Mouse (Mus musculus): Measurements from ENCODE around the gene Tmem14a. TPM values are rescaled to one million over a fixed set of nuclear protein-coding genes. Genes with fewer than 3 reads are reported as not detected.

The Tmem14a gene
- polyA plus RNA-seq, 1 experiment from 2014 or later: 15.2 TPM

- H3K27ac ChIP-seq (ENCODE audit: low read length): no peak overlapping the region
- no peaks in the 10 kb centered on the region for H3K36me3 ChIP-seq (ENCODE audit: control insufficient read depth, insufficient read depth, low read length)
- 80% methylated on average over 9 of the region's 9 CpGs for WGBS
- no peaks in the 10 kb centered on the region for H3K27me3 ChIP-seq (ENCODE audit: control insufficient read depth, insufficient read depth, low read length)
- no peaks in the 10 kb centered on the region for H3K4me1 ChIP-seq (ENCODE audit: control insufficient read depth, insufficient read depth, low read length)
- ATAC-seq (ENCODE audit: insufficient number of reproducible peaks, insufficient read depth, low FRiP score, low read depth): no peak
- no peak overlapping the region for H3K4me2 ChIP-seq (replicated peaks; ENCODE audit: low read depth, low read length)
- H3K9ac ChIP-seq (replicated peaks; ENCODE audit: low read depth, low read length): no peak overlapping the region
- H3K9me3 ChIP-seq (ENCODE audit: control insufficient read depth, low read depth, low read length): no peaks in the 10 kb centered on the region
- no peak overlapping the region for H3K4me3 ChIP-seq (ENCODE audit: low read depth, low read length)
These were observed 30.4 kb downstream of the Tmem14a start for GRCm38 (mm10) chr1:21248560-21249390.

- no peaks in the 10 kb centered on the region for H3K27me3 ChIP-seq (ENCODE audit: control insufficient read depth, insufficient read depth, low read length)
- WGBS: 76% methylated on average over 6 of the region's 6 CpGs
- no peak overlapping the region for H3K4me3 ChIP-seq (ENCODE audit: low read depth, low read length)
- H3K9me3 ChIP-seq (ENCODE audit: control insufficient read depth, low read depth, low read length): no peaks in the 10 kb centered on the region
- no peak overlapping the region for H3K4me2 ChIP-seq (replicated peaks; ENCODE audit: low read depth, low read length)
- H3K27ac ChIP-seq (ENCODE audit: low read length): no peak overlapping the region
- no peaks in the 10 kb centered on the region for H3K36me3 ChIP-seq (ENCODE audit: control insufficient read depth, insufficient read depth, low read length)
- no peak overlapping the region for H3K9ac ChIP-seq (replicated peaks; ENCODE audit: low read depth, low read length)
- no peaks in the 10 kb centered on the region for H3K4me1 ChIP-seq (ENCODE audit: control insufficient read depth, insufficient read depth, low read length)
- ATAC-seq (ENCODE audit: insufficient number of reproducible peaks, insufficient read depth, low FRiP score, low read depth): no peak
These were observed 33.3 kb downstream of the Tmem14a start for GRCm38 (mm10) chr1:21251661-21252060.

- no peak overlapping the region for H3K27ac ChIP-seq (ENCODE audit: low read length)
- 66% methylated on average over 10 of the region's 10 CpGs for WGBS
- no peak for ATAC-seq (ENCODE audit: insufficient number of reproducible peaks, insufficient read depth, low FRiP score, low read depth)
These were observed 34.4 kb downstream of the Tmem14a start for GRCm38 (mm10) chr1:21252566-21253302.

GRCm38 (mm10) chr1:21253303-21253650 is 34.9 kb downstream of the Tmem14a start:
- Histone ChIP-seq H3K27me3 (ENCODE audit: control insufficient read depth, insufficient read depth, low read length) (no peaks in the 10 kb centered on the region), H3K27ac (ENCODE audit: low read length) (no peak overlapping the region), H3K9me3 (ENCODE audit: control insufficient read depth, low read depth, low read length) (no peaks in the 10 kb centered on the region), H3K4me3 (ENCODE audit: low read depth, low read length) (no peak overlapping the region), H3K4me2 (replicated peaks; ENCODE audit: low read depth, low read length) (no peak overlapping the region), H3K36me3 (ENCODE audit: control insufficient read depth, insufficient read depth, low read length) (no peaks in the 10 kb centered on the region), H3K4me1 (ENCODE audit: control insufficient read depth, insufficient read depth, low read length) (no peaks in the 10 kb centered on the region), H3K9ac (replicated peaks; ENCODE audit: low read depth, low read length) (no peak overlapping the region)
- WGBS: 84% methylated on average over 1 of the region's 1 CpGs
- ATAC-seq (ENCODE audit: insufficient number of reproducible peaks, insufficient read depth, low FRiP score, low read depth): no peak

More at GRCm38 (mm10) chr1:21252566-21253302, 34.4 kb downstream of the Tmem14a start:
- Histone ChIP-seq H3K4me3 (ENCODE audit: low read depth, low read length) (no peak overlapping the region), H3K9ac (replicated peaks; ENCODE audit: low read depth, low read length) (no peak overlapping the region), H3K4me1 (ENCODE audit: control insufficient read depth, insufficient read depth, low read length) (no peaks in the 10 kb centered on the region), H3K36me3 (ENCODE audit: control insufficient read depth, insufficient read depth, low read length) (no peaks in the 10 kb centered on the region), H3K4me2 (replicated peaks; ENCODE audit: low read depth, low read length) (no peak overlapping the region), H3K9me3 (ENCODE audit: control insufficient read depth, low read depth, low read length) (no peaks in the 10 kb centered on the region), H3K27me3 (ENCODE audit: control insufficient read depth, insufficient read depth, low read length) (no peaks in the 10 kb centered on the region)

GRCm38 (mm10) chr1:21253856-21254255 is 35.5 kb downstream of the Tmem14a start:
- H3K27me3 ChIP-seq (ENCODE audit: control insufficient read depth, insufficient read depth, low read length): no peaks in the 10 kb centered on the region
- H3K4me3 ChIP-seq (ENCODE audit: low read depth, low read length): no peak overlapping the region
- no peaks in the 10 kb centered on the region for H3K4me1 ChIP-seq (ENCODE audit: control insufficient read depth, insufficient read depth, low read length)
- no peak overlapping the region for H3K27ac ChIP-seq (ENCODE audit: low read length)
- H3K36me3 ChIP-seq (ENCODE audit: control insufficient read depth, insufficient read depth, low read length): no peaks in the 10 kb centered on the region
- WGBS: 72% methylated on average over 4 of the region's 4 CpGs
- H3K9me3 ChIP-seq (ENCODE audit: control insufficient read depth, low read depth, low read length): no peaks in the 10 kb centered on the region
- ATAC-seq (ENCODE audit: insufficient number of reproducible peaks, insufficient read depth, low FRiP score, low read depth): no peak
- H3K9ac ChIP-seq (replicated peaks; ENCODE audit: low read depth, low read length): no peak overlapping the region
- no peak overlapping the region for H3K4me2 ChIP-seq (replicated peaks; ENCODE audit: low read depth, low read length)

- no peak for ATAC-seq (ENCODE audit: insufficient number of reproducible peaks, insufficient read depth, low FRiP score, low read depth)
- Histone ChIP-seq H3K9me3 (ENCODE audit: control insufficient read depth, low read depth, low read length) (no peaks in the 10 kb centered on the region), H3K4me3 (ENCODE audit: low read depth, low read length) (no peak overlapping the region), H3K27ac (ENCODE audit: low read length) (no peak overlapping the region), H3K4me2 (replicated peaks; ENCODE audit: low read depth, low read length) (no peak overlapping the region), H3K27me3 (ENCODE audit: control insufficient read depth, insufficient read depth, low read length) (no peaks in the 10 kb centered on the region), H3K9ac (replicated peaks; ENCODE audit: low read depth, low read length) (no peak overlapping the region), H3K4me1 (ENCODE audit: control insufficient read depth, insufficient read depth, low read length) (no peaks in the 10 kb centered on the region), H3K36me3 (ENCODE audit: control insufficient read depth, insufficient read depth, low read length) (no peaks in the 10 kb centered on the region)
- WGBS: 90% methylated on average over 7 of the region's 7 CpGs
These were observed 37.4 kb downstream of the Tmem14a start for GRCm38 (mm10) chr1:21255625-21256345.

- 53% methylated on average over 3 of the region's 3 CpGs for WGBS
These were observed 38.0 kb downstream of the Tmem14a start for GRCm38 (mm10) chr1:21256391-21256790.

GRCm38 (mm10) chr1:21256871-21257270 is 38.5 kb downstream of the Tmem14a start:
- Histone ChIP-seq H3K27me3 (ENCODE audit: control insufficient read depth, insufficient read depth, low read length) (no peaks in the 10 kb centered on the region), H3K9ac (replicated peaks; ENCODE audit: low read depth, low read length) (no peak overlapping the region), H3K4me2 (replicated peaks; ENCODE audit: low read depth, low read length) (no peak overlapping the region), H3K27ac (ENCODE audit: low read length) (no peak overlapping the region), H3K4me1 (ENCODE audit: control insufficient read depth, insufficient read depth, low read length) (no peaks in the 10 kb centered on the region), H3K9me3 (ENCODE audit: control insufficient read depth, low read depth, low read length) (no peaks in the 10 kb centered on the region), H3K36me3 (ENCODE audit: control insufficient read depth, insufficient read depth, low read length) (no peaks in the 10 kb centered on the region), H3K4me3 (ENCODE audit: low read depth, low read length) (no peak overlapping the region)
- no peak for ATAC-seq (ENCODE audit: insufficient number of reproducible peaks, insufficient read depth, low FRiP score, low read depth)
- WGBS: 70% methylated on average over 5 of the region's 5 CpGs

More at GRCm38 (mm10) chr1:21256391-21256790, 38.0 kb downstream of the Tmem14a start:
- Histone ChIP-seq H3K4me1 (ENCODE audit: control insufficient read depth, insufficient read depth, low read length) (no peaks in the 10 kb centered on the region), H3K9ac (replicated peaks; ENCODE audit: low read depth, low read length) (no peak overlapping the region), H3K4me3 (ENCODE audit: low read depth, low read length) (no peak overlapping the region), H3K36me3 (ENCODE audit: control insufficient read depth, insufficient read depth, low read length) (no peaks in the 10 kb centered on the region), H3K4me2 (replicated peaks; ENCODE audit: low read depth, low read length) (no peak overlapping the region), H3K27ac (ENCODE audit: low read length) (no peak overlapping the region), H3K9me3 (ENCODE audit: control insufficient read depth, low read depth, low read length) (no peaks in the 10 kb centered on the region), H3K27me3 (ENCODE audit: control insufficient read depth, insufficient read depth, low read length) (no peaks in the 10 kb centered on the region)
- no peak for ATAC-seq (ENCODE audit: insufficient number of reproducible peaks, insufficient read depth, low FRiP score, low read depth)

Data from stomach, embryonic 14.5 days (tissue).